Mouse (Mus musculus) heart, embryonic 10.5 days (tissue): ENCODE measurements around the gene Ms4a6d. TPM values are rescaled to one million over a fixed set of nuclear protein-coding genes. Genes with fewer than 3 reads are reported as not detected.

Experiments used
- DNase-seq: peaks from one replicate; pipeline ENCODE4 v3.0.0-alpha.2; 2017; ENCODE audit warnings: low spot score
- H3K27ac ChIP-seq: fragments of 300-500 bp; sonication (generic); 2 replicates; pipeline ENCODE4 v1.5.1; 2016; ENCODE audit warnings: mild to moderate bottlenecking
- H3K27me3 ChIP-seq: fragments of 300-500 bp; sonication (generic); 2 replicates; pipeline ENCODE4 v1.6.1; 2016; ENCODE audit warnings: mild to moderate bottlenecking; ENCODE audit not compliant: poor library complexity, insufficient read depth, severe bottlenecking
- H3K36me3 ChIP-seq: fragments of 300-500 bp; sonication (generic); 2 replicates; pipeline ENCODE4 v1.6.1; 2016; ENCODE audit warnings: mild to moderate bottlenecking, moderate library complexity
- H3K4me1 ChIP-seq: fragments of 300-500 bp; sonication (generic); 2 replicates; pipeline ENCODE4 v1.6.1; 2016; ENCODE audit warnings: mild to moderate bottlenecking
- H3K4me3 ChIP-seq: fragments of 300-500 bp; sonication (generic); 2 replicates; pipeline ENCODE4 v1.5.1; 2016; ENCODE audit warnings: mild to moderate bottlenecking, moderate library complexity
- H3K9me3 ChIP-seq: fragments of 300-500 bp; sonication (generic); 2 replicates; pipeline ENCODE4 v1.6.1; 2016; ENCODE audit warnings: mild to moderate bottlenecking, moderate library complexity
- WGBS: fragments of 180-500 bp; shearing (Covaris S2); methylation state at CpG from one replicate; pipeline ENCODE4 v1.1.7; 2016; 5-methylcytosine and 5-hydroxymethylcytosine counted together
- polyA plus RNA-seq: library from polyadenylated mRNA; unstranded; fragments of >200 nt; fragmentation: Nextera tagmentation; extraction: Ambion mirVana; gene quantifications from 2 replicates; pipeline ENCODE4 v1.2.1, GENCODE M21; 2016

Ms4a6d gene
- polyA plus RNA-seq, 1 experiment from 2014 or later: 0.48 TPM

GRCm38 (mm10) chr19:11537336-11537735 is 67.3 kb downstream of the Ms4a6d start:
- H3K27ac ChIP-seq: no peak overlapping the region
- peak; percentile 75 for DNase-seq
- no peaks in the 10 kb centered on the region for H3K36me3 ChIP-seq
- no peak overlapping the region for H3K4me3 ChIP-seq
- H3K9me3 ChIP-seq: no peaks in the 10 kb centered on the region
- 24% methylated on average over 2 of the region's 2 CpGs for WGBS
- no peaks in the 10 kb centered on the region for H3K27me3 ChIP-seq
- H3K4me1 ChIP-seq: peaks cover 3% of the 10 kb centered on the region; the same call in 1 of the 2 replicates

Other genes with a start within 250 kb of the Ms4a6d start
- gene Ms4a4a, start 229.3 kb downstream of the Ms4a6d start, polyA plus RNA-seq: 0.17 and 0.33 TPM in 2 replicates
- not detected in 2 replicates for gene Ms4a4c, start 200.1 kb downstream of the Ms4a6d start, polyA plus RNA-seq
- not detected in 2 replicates for gene Ms4a4b, start 161.3 kb downstream of the Ms4a6d start, polyA plus RNA-seq
- gene Ms4a6c, start 135.5 kb downstream of the Ms4a6d start, polyA plus RNA-seq: 0.49 TPM in 1 of 2 replicates, not detected in the other
- not detected in 2 replicates for gene Gm8369, start 118.9 kb downstream of the Ms4a6d start, polyA plus RNA-seq
- gene Ms4a6b, start 88.3 kb downstream of the Ms4a6d start, polyA plus RNA-seq: 0.18 and 0.72 TPM in 2 replicates
- 1.0 and 1.1 TPM in 2 replicates for gene Ms4a4d, start 68.0 kb downstream of the Ms4a6d start, polyA plus RNA-seq
- gene Ms4a2, start 18.9 kb upstream of the Ms4a6d start, polyA plus RNA-seq: 0.16 and 0.31 TPM in 2 replicates
- not detected in 2 replicates for gene Ms4a3, start 36.0 kb upstream of the Ms4a6d start, polyA plus RNA-seq
- not detected in 2 replicates for gene Oosp2, start 55.7 kb upstream of the Ms4a6d start, polyA plus RNA-seq
- not detected in 2 replicates for gene Oosp1, start 86.3 kb upstream of the Ms4a6d start, polyA plus RNA-seq
- not detected in 2 replicates for gene Oosp3, start 92.2 kb upstream of the Ms4a6d start, polyA plus RNA-seq
- gene Gif, start 142.7 kb upstream of the Ms4a6d start, polyA plus RNA-seq: not detected in 2 replicates
- gene Mrpl16, start 165.5 kb upstream of the Ms4a6d start, polyA plus RNA-seq: 73.0 and 74.7 TPM in 2 replicates
- gene Stx3, start 214.6 kb upstream of the Ms4a6d start, polyA plus RNA-seq: 7.5 and 11.6 TPM in 2 replicates
- gene Olfr1417, start 234.4 kb upstream of the Ms4a6d start, polyA plus RNA-seq: not detected in 2 replicates